Mouse (Mus musculus) cerebellum, adult 8-10 months (tissue): ENCODE measurements around the gene Fam104a.

Source experiments
- DNase-seq: peaks from one replicate; pipeline ENCODE4 v3.0.0; 2022

Fam104a gene

DNA sequence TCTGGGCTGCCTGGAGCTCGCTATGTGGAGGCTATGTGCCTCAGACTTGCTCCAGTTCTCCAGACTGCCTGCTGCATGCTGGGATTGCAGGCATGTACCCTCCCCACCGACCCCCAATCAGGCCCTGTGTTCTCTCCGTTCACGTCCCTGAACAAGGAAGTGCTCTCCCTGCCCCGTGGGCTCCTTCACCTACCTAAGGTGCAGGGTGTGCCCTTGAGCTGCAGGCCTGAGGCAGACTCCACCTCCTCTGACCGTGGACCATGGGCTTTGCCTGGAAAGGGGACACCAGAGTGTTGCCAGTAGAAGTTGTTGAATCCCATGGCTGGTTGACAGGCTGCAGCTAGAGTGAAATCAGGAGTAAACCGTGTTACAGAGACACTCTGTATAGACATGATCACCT, 15.7 kb upstream of the Fam104a start:
- no peak for DNase-seq

DNA sequence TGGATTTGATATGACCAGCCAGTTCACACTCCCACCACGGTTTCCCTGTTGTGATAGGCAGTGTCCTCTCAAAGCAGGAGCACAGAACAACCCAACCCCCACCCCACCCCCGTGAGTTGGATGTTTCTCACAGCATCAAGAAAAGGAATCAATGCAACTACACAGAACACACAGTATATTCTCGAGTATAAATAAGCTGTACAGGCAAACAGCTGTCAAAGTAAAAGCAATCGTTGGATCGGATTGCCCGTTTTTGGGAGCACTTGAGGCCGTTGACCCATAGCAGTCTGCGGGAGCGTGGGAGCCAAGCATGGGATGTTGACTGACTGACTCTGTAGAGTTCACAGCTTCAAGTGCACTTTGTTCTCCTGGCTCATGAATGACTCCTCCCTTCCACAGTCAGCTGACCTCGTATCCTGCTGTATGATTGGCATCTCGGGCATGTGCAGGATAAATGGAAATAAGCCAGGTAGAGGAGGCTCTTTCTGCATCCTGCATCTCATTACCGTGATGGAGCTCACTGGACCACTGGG, 14.1 kb upstream of the Fam104a start:
- DNase-seq, result no peak

DNA sequence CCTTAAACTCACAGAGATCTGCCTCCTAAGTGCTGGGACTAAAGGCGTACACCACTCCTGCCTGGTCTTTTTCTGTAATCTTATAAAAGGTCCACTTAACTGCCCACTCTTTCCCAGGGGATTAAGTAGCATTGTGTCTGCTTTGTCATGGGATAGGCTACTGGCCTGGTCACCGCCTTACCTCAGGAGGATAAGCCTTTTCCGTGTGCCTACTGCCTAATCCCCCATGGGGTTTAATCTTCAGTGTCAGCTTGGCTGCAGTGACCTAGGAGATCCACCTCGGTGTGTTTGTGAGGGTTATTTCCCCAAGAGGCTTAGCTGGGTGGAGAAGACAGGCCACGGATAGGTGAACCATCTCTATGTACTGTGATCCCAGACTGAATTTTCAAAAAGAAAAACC, 13.6 kb upstream of the Fam104a start:
- no peak for DNase-seq

DNA sequence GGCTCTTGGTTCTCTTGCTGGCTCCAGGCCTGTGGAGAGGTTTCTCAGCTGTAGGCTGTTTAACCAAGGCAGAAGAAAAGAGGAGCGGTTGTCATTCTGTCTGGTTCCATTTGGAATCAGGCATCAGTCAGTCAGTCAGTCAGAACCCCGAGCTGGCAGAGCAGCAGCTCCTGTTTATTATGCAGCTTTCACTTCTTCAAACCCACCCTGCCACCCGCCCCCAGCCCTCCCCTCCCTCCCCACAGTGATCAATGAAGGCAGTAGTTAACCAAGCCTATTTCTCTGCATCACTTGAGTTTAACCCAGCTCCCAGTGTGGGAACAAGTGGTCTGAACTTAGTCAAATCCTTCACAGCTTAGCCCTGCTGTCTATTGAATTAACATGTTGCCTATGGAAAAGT, 7.9 kb upstream of the Fam104a start:
- no peak for DNase-seq

DNA sequence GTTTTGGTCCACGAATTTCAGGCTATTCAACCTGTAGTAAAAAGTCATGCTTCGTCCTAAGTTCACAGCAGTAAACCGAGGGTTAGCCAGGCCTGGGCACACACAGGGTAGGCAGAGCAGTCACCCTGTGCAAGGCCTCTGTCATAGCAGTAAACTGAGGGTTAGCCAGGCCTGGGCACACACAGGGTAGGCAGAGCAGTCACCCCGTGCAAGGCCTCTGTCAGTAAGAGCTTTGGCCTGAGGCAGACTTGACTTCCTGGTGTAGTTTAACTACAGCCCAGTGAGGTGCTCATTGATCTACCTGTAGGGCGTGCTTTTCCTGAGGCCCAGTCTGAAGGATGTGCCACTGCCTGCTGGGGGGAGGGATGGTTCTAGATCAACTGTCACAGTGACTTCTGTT, 7.4 kb upstream of the Fam104a start:
- no peak for DNase-seq

DNA sequence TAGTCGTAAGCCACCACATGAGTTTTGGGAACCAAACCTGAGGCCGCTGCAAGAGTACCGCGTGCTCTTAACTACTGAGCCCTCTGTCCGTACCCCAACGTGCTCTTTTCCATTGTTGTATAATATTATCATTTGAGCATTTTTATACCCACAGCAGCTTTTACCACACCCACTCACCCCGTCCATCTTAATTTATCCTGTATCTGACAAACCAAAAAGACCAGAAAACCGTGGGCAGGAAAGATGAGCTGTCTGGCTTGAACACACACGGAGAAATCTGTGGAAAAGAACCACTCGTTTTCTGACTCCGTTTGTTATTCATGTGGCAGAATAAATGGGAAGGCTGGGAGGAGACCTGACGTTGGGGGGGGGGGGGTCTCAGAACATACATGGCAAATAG, 6.6 kb upstream of the Fam104a start:
- DNase-seq, result no peak

DNA sequence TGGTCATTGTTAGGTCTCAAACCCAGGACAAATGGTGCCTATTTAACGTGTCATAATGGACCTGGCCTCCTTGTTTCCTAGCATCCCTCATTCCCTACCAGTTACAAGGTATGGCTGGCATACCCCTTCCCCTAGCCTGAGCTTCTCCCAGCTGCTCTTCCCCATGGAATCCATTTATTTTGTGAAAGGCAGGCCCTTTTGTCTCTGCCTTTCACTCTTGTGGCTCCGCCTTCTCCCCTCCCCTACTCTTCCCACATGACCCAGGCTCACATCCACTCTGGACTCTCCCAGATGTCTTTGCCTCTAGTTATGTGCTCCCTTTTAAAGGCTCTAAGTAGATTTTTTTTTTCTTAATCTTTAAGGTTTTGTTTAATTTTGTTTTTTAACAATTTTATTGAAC, 3.1 kb upstream of the Fam104a start:
- DNase-seq, result no peak

DNA sequence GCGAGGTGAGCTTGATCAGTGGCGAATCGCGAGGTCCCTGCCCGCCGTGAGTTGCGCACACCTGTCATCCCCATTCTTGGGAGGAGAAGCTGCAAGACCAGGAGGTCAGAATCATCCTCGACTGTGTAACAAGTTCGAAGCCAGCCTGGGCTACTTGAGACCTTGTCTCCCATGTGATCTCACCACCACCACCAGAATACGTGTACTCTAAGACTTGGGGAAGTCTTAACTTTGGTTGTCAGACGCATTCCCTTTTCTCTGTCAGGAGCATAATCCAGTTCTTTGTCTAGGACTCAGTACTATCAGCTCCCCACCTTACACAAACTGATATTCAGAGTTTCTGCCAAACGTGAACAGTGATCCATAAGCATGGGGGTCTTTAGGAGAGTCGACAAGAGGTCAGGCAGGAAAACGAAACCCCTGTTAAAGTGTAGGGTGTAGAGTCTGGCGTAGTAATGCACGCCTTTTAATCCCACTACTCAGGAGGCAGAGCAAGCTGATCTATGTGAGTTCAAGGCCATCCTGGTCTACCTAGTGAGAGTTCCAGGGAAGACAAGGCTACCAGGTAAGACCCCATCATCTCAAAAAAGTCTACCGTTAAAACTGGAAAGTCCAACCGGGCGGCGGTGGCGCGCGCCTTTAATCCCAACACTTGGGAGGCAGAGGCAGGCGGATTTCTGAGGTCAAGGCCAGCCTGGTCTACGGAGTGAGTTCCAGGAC, 912 bp upstream of the Fam104a start:
- no peak for DNase-seq

DNA sequence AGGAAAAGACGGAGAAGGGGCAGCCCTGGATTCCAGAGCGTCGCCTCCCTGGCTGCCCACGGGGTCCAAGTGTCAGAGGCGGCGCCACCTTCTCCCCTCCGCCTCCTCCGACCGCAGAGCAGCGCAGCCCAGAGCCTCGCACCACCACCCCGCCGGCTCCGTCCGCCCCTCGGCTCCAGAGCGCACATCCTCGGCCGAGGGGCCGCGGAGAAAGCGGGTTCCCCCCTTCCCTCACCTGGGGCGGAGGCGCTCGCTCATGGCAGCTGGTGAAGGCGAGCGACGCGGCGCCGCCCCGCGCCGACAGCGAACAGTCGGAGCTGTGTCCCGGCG, 363 bp downstream of the Fam104a start:
- no peak for DNase-seq

DNA sequence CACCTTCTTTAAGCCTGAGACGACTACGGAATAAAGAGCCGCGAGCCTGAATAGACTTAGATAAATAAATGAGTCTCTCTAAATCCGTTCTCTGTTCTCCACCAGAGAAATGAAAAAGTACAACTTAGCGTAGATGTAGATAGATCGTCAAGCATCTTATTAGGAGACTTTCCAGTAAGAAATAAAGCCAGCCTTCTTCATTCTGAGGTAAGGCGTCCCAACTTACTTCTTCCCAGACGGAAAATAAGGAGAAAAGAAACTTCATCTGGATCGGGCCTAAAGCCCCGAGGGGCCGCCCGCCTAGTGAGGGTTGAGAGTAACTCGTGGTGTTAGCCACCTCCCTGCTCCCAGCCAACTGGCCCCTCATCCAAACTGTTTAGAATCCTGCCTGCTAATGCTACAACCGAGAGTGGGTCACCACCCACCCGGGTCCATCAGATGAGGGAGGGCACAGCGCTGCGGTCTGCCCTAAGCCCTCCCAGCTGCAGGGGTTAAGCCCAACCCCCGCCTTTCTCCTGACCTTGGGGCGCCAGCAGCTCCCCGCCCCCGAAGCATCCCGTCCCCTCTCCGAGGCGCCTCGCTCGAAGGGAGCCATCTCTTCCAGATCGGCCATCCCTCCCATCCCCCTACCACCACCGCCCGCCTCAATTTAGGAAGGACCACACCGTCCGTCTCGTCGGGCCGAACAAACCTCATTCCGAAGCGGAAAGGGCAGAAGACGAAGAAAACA, 893 bp downstream of the Fam104a start:
- no peak for DNase-seq

DNA sequence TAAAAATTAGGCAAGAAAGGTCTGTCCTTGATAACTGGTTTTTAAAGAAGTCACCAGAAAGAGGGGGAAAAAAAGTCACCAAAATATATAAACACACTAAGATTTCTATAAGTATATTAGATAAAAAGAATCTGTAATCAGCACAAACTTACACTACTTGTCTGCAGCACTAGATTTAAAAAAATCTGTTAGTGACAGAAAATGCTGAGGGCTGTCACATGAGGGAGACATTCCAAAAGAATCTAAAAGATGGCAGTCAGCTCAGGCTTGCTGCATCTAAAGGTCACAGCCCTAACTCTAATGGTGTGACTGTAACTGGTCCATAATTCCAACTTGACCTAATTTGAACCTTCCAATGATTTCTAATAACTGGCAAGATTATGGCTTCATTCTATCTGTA, 2.0 kb downstream of the Fam104a start:
- DNase-seq, result no peak

DNA sequence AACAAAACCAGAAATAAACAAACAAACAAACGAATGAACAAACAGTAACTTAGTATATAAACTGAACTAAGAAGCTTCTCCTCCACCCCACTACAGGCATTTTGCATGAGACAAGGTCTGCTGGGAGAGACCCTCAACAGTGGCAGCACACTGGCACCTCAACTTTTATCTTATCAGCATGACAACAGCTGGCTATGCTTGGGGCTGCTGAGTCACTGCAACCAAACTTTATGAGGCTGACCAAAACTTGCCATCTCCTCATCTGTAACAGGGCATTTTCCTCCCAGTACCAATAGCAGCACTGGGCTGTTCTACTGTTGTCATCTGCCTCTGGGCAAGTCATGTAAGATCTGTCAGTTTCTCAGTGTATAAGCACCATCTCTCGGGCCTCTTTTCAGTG, 3.0 kb downstream of the Fam104a start:
- DNase-seq, result no peak

DNA sequence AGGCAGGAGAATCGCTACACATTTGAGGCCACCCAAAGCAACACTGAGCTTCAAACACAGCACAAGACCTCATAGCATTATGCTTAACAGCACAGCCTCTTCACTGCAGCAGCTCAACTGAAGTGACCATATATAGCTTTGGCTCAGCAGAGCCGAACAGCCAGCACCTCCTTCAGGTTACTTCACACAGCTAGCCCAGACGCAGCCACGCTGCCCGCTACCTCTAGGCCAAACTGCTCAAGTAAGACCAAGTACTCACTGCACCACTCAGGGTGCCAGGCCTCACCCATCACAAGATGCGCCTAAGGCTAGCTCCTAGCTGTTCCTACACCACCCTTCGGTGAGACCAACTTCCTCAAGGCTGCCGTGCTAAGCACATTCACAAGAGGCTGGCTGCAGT, 5.6 kb downstream of the Fam104a start:
- no peak for DNase-seq

DNA sequence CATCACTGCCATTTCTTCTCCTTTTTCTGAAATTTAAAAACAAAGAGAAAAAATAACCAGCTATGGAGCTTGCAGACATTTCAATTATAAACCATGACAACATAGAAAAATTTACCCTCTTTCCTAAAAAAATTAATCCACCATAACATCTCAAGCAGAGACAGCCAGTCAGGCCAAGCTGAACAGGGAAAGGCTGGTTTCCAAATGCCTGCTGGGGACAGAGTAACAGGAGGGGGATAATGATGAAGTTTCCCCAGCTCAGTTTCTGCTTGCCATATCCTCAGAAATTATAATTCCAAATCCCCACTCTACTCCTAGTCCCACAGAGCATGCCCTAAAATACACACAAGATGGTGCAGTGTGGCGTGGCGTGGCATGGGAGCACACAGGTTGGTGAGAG, 6.6 kb downstream of the Fam104a start:
- DNase-seq, result no peak

DNA sequence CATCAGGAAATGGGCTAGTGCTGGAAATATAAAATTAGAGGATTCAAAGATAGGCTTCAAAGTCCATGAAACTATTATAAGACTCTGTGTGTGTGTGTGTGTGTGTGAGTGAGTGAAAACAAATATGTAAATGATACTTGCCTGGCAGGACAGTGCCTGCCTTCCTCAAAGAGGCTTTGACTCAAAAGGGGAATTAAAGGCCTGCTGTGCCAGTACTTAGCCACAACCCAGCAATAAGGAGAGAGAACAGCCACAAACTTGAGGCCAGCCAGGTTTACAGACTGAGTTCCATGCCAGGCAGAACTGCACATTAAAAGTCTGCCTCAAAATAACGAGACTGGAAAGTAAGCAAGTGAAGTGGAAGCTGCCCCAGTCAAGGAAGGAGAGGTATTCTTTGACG, 7.1 kb downstream of the Fam104a start:
- DNase-seq, result no peak

DNA sequence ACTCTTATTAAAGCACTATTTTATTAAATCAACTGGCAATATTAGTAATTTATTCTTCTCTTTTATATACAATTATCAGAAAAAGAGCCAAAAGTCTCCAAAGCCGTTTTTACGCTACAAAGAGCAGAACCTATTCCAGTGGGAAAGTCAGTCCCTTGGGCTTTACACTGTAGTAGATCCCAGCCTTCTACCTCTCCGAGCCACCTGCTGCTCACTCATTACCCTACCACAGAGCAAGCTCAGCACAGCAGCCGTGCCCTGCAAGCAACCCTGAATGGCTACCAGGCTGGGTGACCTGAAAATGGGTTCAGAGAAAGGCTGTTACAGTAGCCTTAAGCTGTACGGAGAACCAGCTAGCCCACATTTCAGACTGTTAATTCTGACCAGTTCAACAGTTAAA, 9.4 kb downstream of the Fam104a start:
- no peak for DNase-seq

DNA sequence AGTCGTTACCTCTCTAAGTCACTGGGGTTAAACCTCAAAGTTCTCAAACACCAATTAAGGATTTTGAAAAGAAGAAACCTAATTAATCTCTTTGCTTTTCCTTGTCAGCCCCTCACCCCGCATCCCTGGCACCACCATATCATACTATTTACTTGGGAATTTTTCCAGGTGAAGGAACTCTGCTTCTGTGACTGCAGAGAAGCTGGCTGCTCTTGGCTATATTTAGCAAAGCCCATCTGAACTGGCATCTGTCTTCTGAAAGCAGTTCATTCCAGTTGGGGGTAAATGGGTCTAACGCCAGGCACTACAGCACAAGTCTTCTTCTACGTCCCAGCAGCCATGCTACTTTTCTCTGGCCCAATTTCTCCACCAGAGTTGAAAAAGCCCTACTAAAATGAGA, 10.3 kb downstream of the Fam104a start:
- DNase-seq, result no peak

DNA sequence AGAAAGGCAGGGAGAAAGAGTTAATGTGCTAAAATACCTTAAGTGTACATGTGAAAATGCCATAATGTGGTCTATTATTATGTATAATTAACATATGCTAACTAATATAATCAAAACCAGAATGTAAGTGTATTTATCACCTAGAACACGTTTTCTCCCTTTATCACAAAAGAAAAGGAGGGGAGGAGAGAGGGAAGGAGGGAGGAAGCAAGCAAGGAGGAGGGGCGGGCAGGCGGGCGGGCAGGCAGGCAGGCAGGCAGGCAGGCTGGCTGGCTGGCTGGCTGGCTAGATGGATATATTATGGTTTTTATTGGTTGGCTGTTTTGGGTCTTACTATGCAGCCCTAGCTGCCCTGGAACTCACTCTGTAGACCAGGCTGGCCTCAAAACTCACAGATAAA, 14.2 kb downstream of the Fam104a start:
- DNase-seq, result no peak

DNA sequence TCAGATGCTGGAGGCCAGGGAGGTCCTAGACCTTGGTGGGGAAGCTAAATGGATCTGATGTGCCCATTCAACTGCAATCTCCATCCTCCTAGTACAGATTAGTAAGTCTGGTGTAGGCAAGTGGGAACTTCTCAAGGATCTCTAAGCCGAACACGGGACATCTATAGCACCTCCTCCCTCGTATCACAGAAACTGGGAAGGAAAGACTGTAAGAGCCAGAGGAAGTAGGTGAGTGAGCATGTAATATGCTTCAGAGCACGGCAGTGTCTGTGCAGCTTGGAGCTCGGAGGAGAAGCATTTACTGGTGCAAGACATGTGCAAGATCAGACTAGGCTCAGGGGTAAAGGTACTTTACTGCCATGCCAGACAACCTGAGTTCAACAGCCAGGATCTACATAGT, 15.1 kb downstream of the Fam104a start:
- DNase-seq, result no peak

DNA sequence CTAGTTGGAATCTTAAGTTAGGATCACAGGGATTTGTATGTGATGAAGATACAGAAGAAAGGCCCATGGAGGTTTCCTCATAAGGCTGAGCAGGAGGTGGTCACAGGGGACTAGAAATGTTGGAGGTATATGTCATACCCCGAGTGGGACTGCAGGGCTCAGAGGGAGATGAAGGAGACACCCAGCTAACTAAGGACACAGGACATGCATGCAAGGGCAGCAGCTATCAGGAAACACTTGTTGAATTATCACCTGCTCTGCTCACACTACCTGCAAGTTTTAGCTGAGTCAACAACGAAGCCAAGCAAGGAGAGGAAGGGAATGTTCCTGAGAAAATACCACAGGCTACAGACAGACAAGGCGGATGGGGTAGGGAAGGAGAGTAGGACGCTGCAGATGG, 16.3 kb downstream of the Fam104a start:
- DNase-seq, result no peak

DNA sequence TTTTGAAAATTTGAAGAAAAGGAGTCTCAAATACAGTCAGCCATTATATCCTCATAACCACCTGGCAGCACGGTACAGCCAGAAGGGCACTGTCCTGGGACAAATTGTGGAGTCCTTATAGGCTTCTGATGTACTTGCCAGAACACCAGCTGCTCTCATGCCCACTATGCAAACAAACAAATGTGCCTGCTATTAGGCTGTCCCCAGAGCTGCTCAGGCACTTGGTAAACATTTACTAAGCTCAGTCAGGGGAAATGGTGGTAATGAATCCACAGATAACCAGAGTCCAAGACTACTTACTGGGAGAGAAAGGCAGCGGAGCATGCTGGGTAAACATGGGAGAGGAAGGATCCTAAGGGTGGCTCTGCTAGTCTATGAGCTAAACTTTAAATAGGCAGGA, 16.8 kb downstream of the Fam104a start:
- no peak for DNase-seq

DNA sequence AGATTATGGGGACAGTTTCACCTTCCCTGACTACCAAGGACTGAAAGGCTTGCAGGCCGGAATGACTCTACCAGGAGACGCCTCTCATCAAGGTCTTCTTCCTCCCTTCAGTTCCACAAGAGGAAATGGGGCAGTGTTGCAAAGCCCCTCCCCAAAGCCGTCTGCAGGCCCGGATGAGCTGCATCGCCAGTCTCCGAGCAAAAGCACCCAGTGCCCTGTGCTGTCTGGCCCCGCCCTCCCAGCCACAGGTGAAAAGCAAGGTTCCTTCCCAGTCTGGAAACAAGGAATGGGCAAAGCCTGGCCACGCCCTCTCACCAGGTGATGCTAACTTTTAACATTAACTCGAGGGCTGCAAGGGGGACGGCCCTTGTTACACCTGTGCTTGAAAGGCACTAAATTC, 17.3 kb downstream of the Fam104a start:
- no peak for DNase-seq

DNA sequence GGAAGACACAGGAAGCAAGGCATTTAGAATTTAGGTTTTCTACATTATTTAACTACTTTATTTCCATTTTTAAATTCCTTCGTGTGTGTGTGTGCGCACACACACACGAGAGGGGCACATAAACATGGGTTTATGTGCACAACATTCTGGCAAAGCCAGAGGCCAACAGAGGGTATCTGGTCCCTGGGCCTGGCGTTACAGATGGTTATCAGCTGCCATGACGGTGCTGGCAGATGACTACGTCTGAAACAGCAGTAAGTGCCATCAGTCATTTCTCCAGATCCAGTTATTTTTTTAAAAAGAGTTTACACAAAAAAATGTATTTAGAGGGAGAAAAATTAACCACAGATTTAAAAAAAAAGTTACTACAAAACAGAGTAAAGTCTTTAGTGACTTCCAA, 17.8 kb downstream of the Fam104a start:
- DNase-seq, result no peak

DNA sequence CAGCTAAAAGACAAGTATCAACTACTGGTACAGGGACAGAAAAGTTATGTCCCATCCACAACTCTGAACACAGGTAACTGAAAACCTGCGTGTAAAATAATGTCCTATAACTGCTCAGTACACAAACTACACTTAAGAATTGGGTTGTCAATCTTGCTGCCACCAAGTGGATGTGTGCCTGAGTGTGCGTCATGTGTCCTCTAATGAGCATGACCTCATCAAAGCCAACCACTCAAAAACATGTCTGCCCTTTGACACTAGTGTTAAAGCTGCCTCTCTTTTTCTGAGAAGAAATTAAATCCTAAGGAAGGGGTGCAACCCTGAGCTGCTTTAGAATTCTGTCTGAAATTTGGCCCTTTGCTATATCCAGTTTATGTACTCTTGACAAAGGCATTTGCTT, 19.7 kb downstream of the Fam104a start:
- DNase-seq, result no peak

DNA sequence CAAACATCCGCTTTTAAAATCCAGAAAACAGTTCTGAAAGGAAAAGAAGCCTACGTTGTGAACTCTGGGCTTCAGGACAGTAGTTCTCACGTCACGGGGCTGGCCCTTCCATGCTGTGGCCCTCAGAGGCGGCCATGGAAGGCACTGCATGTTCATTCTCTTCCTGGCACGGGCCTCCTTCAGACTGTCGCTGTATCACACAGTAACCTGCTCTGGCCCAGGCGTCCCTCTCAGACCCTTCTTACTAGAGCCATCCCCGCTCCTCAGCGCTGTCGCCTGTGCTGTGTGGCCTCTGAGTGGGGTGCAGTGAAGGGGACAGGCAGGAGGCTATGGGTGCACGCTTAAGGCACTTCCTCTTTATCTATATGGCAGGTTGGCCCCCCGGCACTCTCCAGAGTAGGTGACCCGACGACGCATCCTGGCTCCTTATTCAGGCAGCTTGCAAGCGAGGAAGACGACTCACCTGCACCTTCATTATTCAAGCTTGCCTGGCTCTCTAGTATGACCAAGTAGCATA, 22.1 kb downstream of the Fam104a start:
- DNase-seq, result no peak
